Mouse (Mus musculus) brown adipose tissue, adult 24 weeks (tissue): ENCODE data around the gene Iqsec3. TPM values are rescaled to one million over a fixed set of nuclear protein-coding genes. Genes with fewer than 3 reads are reported as not detected.

Source experiments
- H3K27ac ChIP-seq: fragments of 200-500 bp; replicated peaks from 2 replicates; pipeline ENCODE4 v1.5.1; 2012; ENCODE audit warnings: low read depth, mild to moderate bottlenecking, low read length
- H3K4me1 ChIP-seq: fragments of 200-500 bp; 2 replicates; pipeline ENCODE4 v1.6.1; 2012; ENCODE audit warnings: low read length, mixed read lengths; ENCODE audit not compliant: control insufficient read depth, insufficient read depth, insufficient read length
- H3K4me3 ChIP-seq: fragments of 200-500 bp; 2 replicates; pipeline ENCODE4 v1.5.1; 2012; ENCODE audit warnings: low read depth, mild to moderate bottlenecking, low read length, moderate library complexity; ENCODE audit not compliant: insufficient read depth
- polyA plus RNA-seq: library from polyadenylated mRNA; stranded (reverse); fragments of >200 nt; gene quantifications from 2 replicates; pipeline ENCODE4 v1.2.4, GENCODE M21; 2012; ENCODE audit not compliant: missing spikeins, insufficient read depth, insufficient read length

Gene Iqsec3
- polyA plus RNA-seq, 1 experiment: 0.36 TPM

- Histone ChIP-seq H3K4me1 (peaks cover 9% of the 10 kb centered on the region; the same call in 1 of the 2 replicates), H3K4me3 (no peak overlapping the region), H3K27ac (no peak overlapping the region)
Observed at GRCm38 (mm10) chr6:121325740-121326139, 147.7 kb downstream of the Iqsec3 start.

GRCm38 (mm10) chr6:121325298-121325697 lies 148.2 kb downstream of the Iqsec3 start:
- no peak overlapping the region for H3K4me3 ChIP-seq
- peaks cover 9% of the 10 kb centered on the region; the same call in 1 of the 2 replicates for H3K4me1 ChIP-seq
- no peak overlapping the region for H3K27ac ChIP-seq

Other genes starting within 250 kb of the Iqsec3 start
- gene Usp18, start 227.8 kb downstream of the Iqsec3 start, polyA plus RNA-seq: 1.8 and 2.3 TPM in 2 replicates
- 4.9 and 6.3 TPM in 2 replicates for gene Slc6a13, start 173.5 kb downstream of the Iqsec3 start, polyA plus RNA-seq
- gene Slc6a12, start 130.6 kb downstream of the Iqsec3 start, polyA plus RNA-seq: 0.71 and 1.6 TPM in 2 replicates
- not detected in 2 replicates for gene A2m, start 161.7 kb upstream of the Iqsec3 start, polyA plus RNA-seq